Mouse (Mus musculus) ZHBTc4 (cell line): ENCODE data around the gene Akap9.

Experiments used
- DNase-seq: peaks from one replicate; pipeline ENCODE4 v3.0.0-alpha.2; 2011; ENCODE audit warnings: low read depth, low spot score

Gene Akap9

GRCm38 (mm10) chr5:4039351-4039750 lies 111.5 kb downstream of the Akap9 start:
- DNase-seq: no peak

DNA sequence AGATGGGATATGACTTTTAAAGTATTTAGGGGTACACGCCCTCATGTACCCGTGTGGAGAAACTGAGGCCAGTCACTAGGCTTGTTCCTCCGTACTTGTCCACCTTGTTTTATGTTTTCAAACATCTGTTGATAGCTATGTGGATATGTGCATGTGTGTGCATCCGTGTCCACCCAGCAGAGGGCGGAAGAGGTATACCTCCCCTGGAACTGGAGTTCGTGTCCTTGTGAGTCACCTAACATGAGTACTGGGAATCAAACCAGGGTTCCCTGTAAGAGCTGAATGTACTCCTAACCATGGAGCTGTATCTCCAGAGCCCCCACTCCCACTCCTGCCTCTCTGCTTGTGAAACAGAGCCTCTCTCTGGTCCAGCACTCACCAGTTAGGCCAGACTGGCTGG lies 112.5 kb downstream of the Akap9 start:
- DNase-seq: no peak

- DNase-seq: no peak
Measured at GRCm38 (mm10) chr5:4040922-4041321, 113.1 kb downstream of the Akap9 start.

DNA sequence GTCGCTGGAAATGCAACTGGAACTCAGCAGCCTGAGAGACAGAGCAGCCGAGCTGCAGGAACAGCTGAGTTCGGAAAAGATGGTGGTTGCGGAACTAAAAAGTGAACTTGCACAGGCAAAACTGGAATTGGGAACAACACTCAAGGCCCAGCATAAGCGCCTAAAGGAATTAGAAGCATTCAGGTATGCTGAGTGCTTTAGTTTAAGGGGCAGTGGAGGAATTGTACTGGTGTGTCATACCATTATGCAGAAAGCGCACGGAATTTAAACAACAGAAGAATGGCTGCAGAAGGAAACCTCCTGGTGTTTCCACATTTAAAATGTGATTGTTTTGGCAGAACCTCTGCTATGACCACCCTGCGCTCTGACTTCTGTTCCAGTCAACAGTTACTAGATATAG lies 132.5 kb downstream of the Akap9 start:
- DNase-seq: peak; percentile 26

GRCm38 (mm10) chr5:4066476-4067115 lies 138.7 kb downstream of the Akap9 start:
- no peak for DNase-seq

- DNase-seq: no peak
Measured at GRCm38 (mm10) chr5:4067203-4067602, 139.3 kb downstream of the Akap9 start.

GRCm38 (mm10) chr5:4079086-4079485 lies 151.2 kb downstream of the Akap9 start:
- DNase-seq: no peak

GRCm38 (mm10) chr5:4080861-4081260 lies 153.0 kb downstream of the Akap9 start:
- DNase-seq: no peak

- DNase-seq: no peak
Measured at GRCm38 (mm10) chr5:4081513-4081912, 153.7 kb downstream of the Akap9 start.

GRCm38 (mm10) chr5:4084948-4085347 lies 157.1 kb downstream of the Akap9 start:
- DNase-seq: no peak

DNA sequence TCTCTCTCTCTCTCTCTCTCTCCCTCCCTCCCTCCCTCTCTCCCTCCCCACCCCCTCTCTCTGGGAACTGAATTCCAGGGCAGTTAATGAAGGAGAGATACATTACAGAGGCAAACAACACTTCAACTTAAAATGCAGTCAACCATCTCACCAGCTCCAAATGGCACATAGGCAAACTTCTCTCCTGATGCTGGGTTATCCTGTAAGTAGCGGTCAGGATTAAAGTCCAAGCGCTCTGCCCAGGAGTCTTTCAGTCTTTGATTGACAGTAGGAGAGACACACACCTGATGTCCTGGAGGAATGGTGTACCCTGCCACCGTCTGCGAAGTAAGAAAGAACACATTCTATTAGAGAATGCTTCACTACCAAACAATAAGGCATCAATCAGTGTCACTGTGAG lies 158.5 kb downstream of the Akap9 start:
- no peak for DNase-seq

- no peak for DNase-seq
Measured at GRCm38 (mm10) chr5:4088190-4088589, 160.3 kb downstream of the Akap9 start.

- DNase-seq: no peak
Measured at GRCm38 (mm10) chr5:4094471-4094870, 166.6 kb downstream of the Akap9 start.

DNA sequence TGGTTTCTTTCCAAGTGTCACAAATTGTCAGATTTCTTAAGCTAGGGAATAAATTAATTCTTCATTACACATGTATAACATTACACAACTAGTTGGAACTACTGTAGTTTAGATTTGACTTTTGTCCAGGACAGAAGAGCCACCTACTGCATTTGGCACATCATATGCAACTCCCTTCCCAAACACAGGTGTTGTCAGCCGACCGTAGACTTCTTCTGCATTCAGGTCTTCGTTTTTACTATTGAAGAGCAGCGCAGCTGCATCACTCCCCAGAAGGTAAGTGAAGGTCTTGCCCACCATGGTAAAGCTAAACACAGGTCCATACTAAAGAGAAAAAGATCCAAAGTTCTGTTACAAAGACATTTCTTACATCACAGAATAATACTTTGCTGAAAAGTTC lies 173.2 kb downstream of the Akap9 start:
- no peak for DNase-seq

- peak; percentile 72 for DNase-seq
Measured at GRCm38 (mm10) chr5:4101770-4102169, 173.9 kb downstream of the Akap9 start.

- DNase-seq: no peak
Measured at GRCm38 (mm10) chr5:4103626-4104340, 175.9 kb downstream of the Akap9 start.

GRCm38 (mm10) chr5:4104341-4105040 lies 176.6 kb downstream of the Akap9 start, which contains the start of gene Cyp51:
Gene Cyp51 (minus strand): TSS chr5:4104746.
- peak; percentile 96 for DNase-seq

DNA sequence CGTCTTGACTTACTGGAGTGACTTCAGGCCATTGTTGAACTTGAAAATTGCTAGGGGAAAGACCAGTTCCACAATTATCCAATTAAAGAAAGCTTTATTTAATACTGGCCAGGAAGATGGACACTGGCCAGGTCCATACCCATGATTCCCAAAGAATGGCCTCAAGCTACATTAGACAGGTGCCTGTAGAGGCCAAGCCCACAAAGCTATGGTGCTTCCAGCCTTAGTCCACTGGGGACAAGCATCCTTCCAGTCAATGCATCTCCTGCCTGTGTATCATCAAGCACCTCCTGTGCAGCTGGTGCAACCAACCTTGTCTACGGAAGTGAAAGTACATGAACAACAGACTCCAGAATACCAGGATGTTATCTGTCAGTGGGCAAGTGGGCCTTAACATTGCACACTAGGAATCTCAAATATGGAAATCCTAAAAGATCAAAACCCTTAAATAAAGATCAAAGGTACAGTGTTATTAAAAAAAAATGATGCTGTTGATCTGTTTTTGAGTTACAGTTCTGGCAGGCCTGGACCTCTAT lies 177.9 kb downstream of the Akap9 start:
- no peak for DNase-seq

DNA sequence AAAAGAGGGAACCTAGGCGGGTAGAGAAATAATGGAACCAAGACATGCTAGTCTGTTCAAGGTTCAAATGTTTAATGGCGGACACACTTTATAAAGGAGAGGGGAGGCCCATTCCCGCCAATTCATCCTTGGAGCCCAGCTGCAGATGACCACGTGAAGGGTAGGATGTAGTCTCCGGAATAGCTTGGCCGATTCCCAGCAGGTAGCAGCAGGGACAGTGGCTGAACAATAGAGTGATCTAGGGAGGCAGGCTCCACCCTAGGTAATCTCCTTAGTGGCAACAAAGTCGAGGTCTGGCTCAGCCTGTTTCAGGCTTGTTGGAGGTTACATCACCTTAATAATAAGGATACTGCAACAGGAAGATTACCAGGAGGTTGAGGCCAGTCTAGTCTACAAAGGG lies 179.2 kb downstream of the Akap9 start:
- peak; percentile 67 for DNase-seq

DNA sequence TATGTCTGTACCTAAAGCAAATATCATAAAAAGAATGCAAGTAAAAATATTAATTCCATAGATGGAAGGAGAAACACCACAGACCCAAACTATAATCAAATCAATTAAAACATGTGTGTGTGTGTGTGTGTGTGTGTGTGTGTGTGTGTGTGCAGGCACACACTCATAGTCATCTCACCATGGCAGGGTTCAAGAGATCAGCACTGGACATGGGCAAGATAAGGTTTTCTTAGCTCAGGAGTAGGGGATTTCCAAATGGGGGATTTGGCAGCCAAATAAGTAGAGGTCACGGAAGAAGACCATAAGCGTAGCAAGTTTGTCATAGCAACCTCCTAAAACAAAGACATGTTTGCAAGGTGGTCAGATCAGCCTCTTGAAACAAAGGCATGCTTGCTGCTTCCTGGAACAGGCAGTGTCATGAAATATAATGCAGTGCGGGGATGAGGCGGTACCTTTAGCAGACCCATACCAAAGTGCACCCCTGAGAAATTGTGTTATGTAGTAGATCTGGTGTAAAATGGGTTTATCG lies 184.8 kb downstream of the Akap9 start:
- DNase-seq: no peak
